Mouse (Mus musculus): ENCODE results near the gene Fhit.
"Not testable (repeated sequence)": the region's sequence is repeated elsewhere in the genome, so short reads cannot be mapped to it uniquely, and the experiment has no call there.

Fhit gene

DNA sequence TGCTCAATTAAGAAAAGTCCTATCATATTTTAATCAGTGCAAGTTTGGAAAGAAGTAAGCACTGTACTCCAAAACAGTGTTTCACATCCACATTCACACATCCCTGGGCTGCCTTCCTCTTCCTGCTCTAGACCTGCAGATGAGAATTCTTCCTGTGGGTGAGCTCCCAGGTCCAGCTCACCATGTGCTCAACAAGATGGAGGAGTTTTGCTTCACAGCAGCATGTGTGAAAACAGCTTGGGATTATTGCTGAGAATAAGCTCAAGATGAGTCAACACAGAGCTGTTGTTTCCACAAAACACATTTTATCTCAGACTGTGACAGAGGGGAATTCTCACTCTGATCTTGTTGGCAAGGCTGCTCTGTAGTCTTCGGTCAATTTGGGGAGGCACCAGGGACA is 1265.3 kb downstream of the Fhit start:
- no peak for DNase-seq

GRCm38 (mm10) chr14:9852041-9852440 is 1309.8 kb downstream of the Fhit start:
- no peak for DNase-seq

GRCm38 (mm10) chr14:9832290-9832689 is 1329.5 kb downstream of the Fhit start:
- DNase-seq, result no peak

DNA sequence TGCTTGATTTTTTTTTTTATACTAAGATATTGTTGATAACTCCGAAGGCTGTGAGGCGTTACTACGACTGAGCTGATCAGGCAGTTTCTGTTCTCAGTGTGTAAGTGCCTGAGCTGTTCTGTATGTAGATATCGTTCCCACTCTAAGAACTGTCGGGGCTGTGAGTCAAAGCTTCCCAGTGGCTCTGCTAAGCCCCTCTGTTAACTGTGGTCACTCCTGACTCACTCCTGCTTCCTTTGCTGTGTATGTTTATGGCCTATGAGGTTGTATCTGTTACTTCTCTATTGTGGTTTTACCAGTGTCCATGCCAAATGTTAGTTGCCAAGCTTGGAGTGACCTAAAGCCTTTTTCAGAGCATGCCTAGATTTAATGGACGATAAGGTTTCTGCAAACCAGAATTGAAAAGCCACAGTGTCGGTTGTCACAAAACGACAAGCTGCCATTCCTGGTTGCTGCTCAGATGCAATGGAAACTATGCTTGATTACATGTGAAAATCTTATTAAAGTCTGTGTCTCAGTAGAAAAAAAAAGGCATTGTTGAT is 1333.1 kb downstream of the Fhit start:
- DNase-seq, result not testable (repeated sequence)

- no peak for DNase-seq
Measured at GRCm38 (mm10) chr14:9815963-9816362, 1345.9 kb downstream of the Fhit start.

DNA sequence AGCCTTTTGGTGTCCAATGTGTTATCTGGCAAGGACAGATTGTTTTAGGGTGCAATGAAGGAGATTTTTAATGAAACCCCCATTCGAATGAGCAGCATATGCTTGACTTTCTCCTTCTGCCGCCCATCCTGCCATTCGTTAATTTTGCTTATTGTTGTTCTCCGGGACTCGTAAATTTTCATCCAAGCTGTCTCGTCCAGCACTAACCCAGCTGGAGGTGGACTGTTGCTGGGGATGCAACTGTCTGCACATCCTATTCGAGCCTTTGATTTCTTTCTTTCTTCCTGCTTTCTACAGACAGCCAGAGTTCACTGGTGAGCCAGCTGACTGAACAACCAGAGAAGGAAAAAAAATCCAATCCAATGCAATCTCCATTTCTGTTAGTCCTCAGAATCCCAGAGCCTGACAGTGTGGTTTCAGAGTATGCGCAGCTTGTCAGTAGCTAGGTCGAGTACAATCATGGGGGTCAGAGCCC is 1350.0 kb downstream of the Fhit start:
- no peak for DNase-seq

DNA sequence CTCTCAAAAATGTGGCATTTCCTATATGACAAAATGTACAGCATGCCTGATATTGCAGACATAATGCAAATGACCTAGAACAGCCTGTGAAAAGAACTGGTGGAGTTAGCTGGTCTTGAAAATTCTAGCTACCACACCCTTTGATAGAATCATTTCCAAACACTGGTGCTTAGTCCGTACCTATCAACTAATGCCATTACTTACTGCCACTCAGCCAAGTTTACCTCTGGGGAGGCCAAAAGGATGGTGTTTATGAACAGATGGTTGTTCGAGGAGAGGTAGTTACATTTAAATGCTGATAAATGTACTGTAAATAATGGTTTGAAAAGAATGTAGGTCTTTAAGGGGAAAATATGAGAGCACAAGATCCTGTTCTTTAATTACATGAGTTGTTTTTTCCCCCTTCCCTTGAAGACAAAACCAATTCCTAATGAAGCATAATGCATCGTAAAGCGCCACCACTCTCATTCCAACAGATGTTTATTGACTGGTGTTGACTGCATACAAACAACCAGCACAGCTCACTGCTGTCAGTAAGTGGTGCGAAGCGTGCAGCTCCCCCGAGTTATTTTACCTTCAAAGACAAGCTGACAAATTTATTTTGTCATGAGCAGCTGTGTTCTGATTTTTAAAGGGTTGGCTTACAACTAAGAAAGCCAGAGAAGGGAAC is 1350.5 kb downstream of the Fhit start:
- no peak for DNase-seq

- DNase-seq, result no peak
Measured at GRCm38 (mm10) chr14:9793403-9793802, 1368.4 kb downstream of the Fhit start.

- no peak for DNase-seq
Measured at GRCm38 (mm10) chr14:9788402-9788950, 1373.4 kb downstream of the Fhit start.

DNA sequence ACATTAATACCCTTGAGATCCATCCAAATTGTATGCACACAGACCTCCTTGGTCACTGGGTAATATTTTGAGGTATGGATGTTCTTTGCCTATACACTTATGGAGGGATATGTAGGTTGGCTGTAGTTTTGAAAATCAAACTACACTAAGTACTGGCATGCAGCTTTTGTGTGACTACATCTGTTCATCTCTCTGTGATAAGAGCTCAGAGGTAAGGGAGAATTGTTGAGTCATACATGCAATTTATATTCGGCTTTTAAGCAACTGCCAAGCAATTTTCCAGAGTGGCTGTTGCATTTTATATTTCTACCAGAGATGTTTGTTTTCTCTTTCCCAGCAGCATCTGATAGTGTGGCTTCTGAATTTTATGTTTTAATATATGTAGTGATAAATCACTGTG is 1374.4 kb downstream of the Fhit start:
- DNase-seq, result no peak

GRCm38 (mm10) chr14:9785861-9786260 is 1376.0 kb downstream of the Fhit start:
- DNase-seq, result no peak

DNA sequence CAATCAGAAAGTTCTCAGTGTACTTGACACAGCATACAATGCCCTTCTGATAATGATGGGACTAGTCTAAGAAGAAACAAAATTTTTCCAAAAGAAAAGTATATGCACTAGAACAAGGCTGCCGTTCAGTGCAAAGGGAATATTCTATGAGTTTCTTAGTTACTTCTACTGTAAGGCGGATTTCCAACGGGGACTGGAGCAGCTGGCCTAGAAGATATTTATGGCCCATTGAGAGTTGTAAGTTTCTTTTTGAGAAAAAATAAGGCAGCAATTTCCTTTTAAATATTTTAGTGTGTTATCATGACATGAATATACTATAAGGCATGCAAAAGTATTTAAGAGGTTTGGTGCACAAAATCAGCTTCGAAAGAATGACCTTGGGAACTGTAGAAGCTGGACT is 1410.5 kb downstream of the Fhit start:
- DNase-seq, result no peak

DNA sequence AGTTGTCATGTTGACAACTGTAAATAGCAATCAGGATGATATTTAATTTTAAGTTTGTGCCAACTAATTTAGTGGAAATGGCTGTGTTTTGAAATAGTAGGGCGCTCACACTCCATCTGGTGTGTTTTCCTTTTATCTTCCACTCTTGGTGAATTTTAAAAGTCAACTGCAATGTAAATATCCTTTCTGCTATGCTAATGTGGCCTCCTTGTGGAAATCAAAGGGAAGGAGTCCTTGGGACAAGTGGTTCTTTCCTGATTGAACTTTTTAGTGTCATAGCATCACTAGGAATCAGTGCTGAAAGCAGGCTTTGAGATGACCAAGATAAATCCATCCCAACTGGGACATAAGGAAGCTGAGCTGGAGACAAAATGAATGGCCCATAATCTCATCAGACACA is 1413.1 kb downstream of the Fhit start:
- no peak for DNase-seq

DNA sequence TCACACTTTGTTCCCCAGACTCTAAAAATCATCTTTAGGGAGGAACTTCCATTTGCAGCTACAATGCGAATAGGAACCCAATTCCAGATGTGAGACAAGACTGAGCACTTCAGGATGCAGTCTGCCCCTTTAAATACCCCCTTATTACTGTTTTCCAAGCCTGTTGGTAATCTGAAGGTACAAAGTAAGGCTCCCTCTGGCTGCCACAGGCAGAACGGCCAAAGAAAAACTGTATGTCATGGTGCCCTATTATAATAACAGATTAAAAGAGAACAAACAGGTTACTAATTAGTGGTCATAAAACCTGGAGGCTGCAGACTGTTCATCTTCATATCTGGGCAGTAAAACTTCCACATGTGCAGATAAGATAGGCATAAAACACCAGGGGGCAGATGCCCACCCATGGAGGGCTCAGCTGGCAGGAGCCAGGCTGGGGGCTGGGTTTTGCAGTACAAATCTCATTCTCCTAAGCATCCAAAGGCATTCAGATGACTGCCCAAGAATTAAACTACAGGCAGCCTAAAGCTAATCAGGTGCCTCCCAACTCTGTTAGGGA is 1439.8 kb downstream of the Fhit start:
- DNase-seq, result no peak

DNA sequence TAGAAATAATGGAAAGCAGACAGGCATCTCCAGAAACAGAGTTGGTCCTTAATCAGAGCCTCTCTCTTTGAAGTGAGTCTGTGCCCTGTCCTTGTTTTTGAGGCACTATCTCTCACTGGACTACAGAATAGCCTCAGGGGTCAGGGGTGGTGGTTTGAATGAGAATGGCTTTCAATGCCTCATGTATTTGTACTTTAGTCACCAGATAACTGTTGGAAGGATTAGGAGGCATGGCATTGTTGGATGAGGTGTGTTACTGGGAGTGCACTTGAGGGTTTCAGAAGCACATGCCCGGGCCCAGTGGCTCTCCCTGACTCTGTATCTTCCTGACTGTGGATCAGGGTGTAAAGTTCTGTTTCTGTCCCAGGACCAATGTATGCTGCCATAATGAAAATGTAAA is 1463.2 kb downstream of the Fhit start:
- DNase-seq, result no peak

GRCm38 (mm10) chr14:9697101-9697500 is 1464.7 kb downstream of the Fhit start:
- DNase-seq, result no peak

- DNase-seq, result no peak
Measured at GRCm38 (mm10) chr14:9696004-9696403, 1465.8 kb downstream of the Fhit start.

DNA sequence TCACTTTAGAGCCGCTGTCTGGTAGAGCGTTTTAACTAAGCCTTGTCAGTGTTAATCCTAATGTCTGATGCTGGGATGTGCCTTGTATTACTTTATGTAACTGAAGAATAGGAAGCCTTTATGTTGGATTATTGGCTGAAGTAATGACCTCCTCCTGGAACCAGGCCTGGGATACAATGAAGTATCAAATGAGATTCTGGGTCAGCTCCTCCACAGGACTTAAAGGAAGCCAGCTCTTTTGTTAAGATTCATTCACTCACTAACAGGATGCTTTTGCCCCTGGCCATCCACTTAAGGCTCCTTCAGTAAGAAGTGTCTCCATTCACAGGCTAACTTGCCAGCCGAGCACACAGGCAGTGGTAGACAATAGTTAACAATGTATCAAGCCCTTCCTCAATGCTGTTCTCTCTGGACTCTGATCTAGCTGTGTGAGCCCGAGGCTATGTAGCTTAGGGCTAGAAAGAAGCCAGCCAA is 1466.6 kb downstream of the Fhit start:
- no peak for DNase-seq

- DNase-seq, result no peak
Measured at GRCm38 (mm10) chr14:9688664-9689257, 1473.1 kb downstream of the Fhit start.

DNA sequence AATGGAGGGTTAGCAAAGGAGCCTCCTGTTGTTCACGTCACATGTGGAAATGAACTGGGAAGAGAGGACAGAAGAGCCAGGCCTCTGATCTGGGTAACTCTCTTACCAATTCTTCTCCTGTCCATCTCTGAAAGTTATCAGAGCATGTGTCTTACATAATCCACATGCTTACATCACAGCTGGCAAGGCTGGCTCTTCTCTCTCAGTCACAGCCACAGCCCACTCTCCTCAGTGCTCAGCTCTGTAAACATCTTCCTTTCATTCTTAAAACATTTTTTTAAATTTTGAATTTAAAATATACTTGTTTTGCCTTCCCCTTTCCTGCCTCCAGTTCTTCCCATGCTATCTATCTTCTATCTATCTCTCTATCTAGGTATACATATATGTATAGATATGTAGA is 1477.5 kb downstream of the Fhit start:
- no peak for DNase-seq

DNA sequence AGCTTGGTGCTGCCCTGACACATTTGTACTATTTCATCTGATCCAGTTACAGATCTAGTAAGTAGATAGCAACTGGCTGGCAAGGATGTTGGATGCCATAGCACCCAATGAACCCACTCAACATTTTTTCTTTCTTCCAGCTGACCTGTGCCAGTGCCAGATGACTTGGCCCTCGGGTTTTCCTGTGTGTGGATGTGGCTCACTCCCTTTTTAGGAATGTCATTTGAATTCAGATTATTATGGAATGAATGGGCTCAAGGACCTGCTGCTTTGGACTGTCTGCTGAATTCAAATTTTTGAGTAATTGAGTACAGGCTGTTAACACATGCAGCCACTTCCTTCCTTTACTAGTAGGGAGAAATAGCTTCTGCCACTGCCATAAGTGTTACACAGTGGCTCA is 1489.1 kb downstream of the Fhit start:
- no peak for DNase-seq

- no peak for DNase-seq
Measured at GRCm38 (mm10) chr14:9671776-9672175, 1490.1 kb downstream of the Fhit start.

DNA sequence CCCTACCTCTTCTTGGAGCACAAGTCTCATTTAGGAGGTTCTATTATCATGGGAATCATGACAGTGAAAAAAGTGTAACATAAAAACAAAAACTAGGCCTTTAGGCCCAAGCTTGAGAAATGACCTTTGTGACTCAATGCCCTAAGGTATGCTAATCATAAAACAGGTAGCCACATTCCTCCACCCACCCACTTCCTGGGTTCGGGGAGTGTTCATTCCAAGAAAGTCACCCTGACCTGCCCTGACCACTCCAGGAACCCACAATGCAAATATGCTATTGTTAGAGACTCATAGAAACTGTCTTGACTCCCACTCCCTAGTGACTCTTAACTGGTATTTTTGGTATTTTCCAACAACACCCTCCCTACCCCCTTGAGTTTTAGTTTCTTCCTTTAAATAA is 1492.1 kb downstream of the Fhit start:
- no peak for DNase-seq

- DNase-seq, result no peak
Measured at GRCm38 (mm10) chr14:9658445-9658844, 1503.4 kb downstream of the Fhit start.

Measured in lung, postnatal 14 days (tissue).